Mouse (Mus musculus): Measurements from ENCODE around the gene Tspan5.

Gene Tspan5

GRCm38 (mm10) chr3:138955220-138955619 lies 213.2 kb downstream of the Tspan5 start:
- no peak for DNase-seq
